Mouse (Mus musculus): Measurements from ENCODE around the gene Zfp1.

GRCm38 (mm10) chr8:111713291-111713690, 70.1 kb downstream of the Zfp1 start:
- TF ChIP-seq POLR2A (IDR thresholded peaks at IDR 0.05; ENCODE audit: control insufficient read depth, extremely low read depth, insufficient read depth, low read length, poor library complexity) (no peak), CTCF (IDR thresholded peaks at IDR 0.05; ENCODE audit: borderline replicate concordance, control insufficient read depth, extremely low read depth, insufficient read depth, low read length, poor library complexity) (no peak)
